Mouse (Mus musculus) neutrophil, adult 5-6 weeks (primary cell): ENCODE results near the gene Gm21996. TPM values are rescaled to one million over a fixed set of nuclear protein-coding genes. Genes with fewer than 3 reads are reported as not detected.
"Not testable (repeated sequence)": the region's sequence is repeated elsewhere in the genome, so short reads cannot be mapped to it uniquely, and the experiment has no call there.

ENCODE experiments used
- ATAC-seq: fragments of 151-379, 151-347 bp; 2 replicates; pipeline ENCODE4 v1.8.0; 2017; ENCODE audit warnings: mild to moderate bottlenecking, moderate TSS enrichment; ENCODE audit not compliant: insufficient number of reproducible peaks, poor library complexity, low FRiP score, severe bottlenecking; ENCODE audit errors: extremely low read depth
- total RNA-seq: library from RNA; stranded (forward); fragments of 200-1000 nt; gene quantifications from 2 replicates; pipeline ENCODE4 v1.2.3, GENCODE M21; 2017

The Gm21996 gene
- not detected in 2 replicates for total RNA-seq

DNA sequence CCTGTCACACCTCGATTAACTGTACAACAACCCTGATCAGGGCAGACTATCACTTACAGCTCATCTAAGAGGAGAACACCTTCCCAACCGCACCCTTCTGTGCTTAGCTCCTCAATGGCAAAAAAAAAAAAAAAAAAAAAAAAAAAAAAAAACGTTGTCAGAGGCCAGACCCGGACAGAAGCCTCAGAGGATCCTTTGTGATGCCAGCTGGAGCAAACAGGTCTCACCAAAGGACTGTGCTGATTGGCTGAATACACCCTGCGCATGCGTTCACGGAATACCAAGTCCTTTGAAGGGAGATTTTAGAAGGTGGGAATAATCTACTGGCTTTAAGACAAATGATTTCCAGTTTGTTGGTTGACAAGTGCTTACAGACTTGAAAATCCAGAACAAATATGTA lies at the start of gene Gm21996:
Gm21996 (minus strand) TSS at position 101 of the 400 bp plus-strand sequence.
- not testable (repeated sequence) for ATAC-seq
